Mouse (Mus musculus) bone marrow, adult 2 months (tissue): ENCODE measurements around the gene Nfam1.

Experiments
- CTCF ChIP-seq: fragments of 200-500 bp; IDR thresholded peaks from 2 replicates; pipeline ENCODE4 v1.5.1; 2011; ENCODE audit warnings: low read length, control low read depth; ENCODE audit not compliant: control insufficient read depth, insufficient read depth
- POLR2A ChIP-seq: fragments of 200-500 bp; IDR thresholded peaks from 2 replicates; pipeline ENCODE4 v1.6.1; 2011; ENCODE audit warnings: low read depth, mild to moderate bottlenecking, control low read depth, low read length, borderline replicate concordance; ENCODE audit not compliant: control insufficient read depth

DNA sequence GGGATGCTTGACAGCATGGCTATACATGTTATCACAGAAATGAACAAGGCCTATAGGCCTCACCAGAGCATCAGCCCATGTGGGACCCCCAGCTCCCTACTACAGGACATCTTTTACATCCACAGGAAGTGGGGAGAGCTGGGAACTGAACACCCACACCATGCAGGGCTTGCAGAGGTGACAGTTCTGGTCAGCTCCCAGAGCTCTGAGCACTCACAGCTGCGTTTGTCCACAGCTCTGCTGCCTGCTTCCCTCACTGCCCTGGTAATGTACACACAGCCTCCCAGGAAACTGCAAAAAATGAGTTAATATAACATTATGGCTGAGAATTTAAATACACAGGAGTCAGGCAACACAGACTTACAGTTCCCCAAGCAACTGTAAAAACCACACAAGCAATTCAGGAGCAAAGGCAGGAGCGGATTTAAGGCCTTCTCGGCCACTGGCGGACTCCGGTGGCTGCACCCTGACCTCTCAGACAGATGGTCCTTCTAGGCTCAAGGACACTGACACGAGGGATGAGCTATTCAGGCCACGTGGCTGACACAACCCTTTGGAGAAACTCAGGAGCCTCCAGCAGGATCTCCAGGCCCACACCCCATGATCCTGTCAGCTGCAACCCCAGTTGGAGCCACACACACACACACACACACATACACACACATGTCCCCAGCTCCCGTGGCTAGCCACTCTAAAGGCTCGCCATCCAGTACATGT is 88.5 kb downstream of the Nfam1 start:
- TF ChIP-seq POLR2A = no peak
- TF ChIP-seq CTCF = no peak
